Mouse (Mus musculus) left cerebral cortex, adult 9 months (tissue): ENCODE results near the gene Ptges2.
"Not testable (repeated sequence)": the region's sequence is repeated elsewhere in the genome, so short reads cannot be mapped to it uniquely, and the experiment has no call there.

Experiments used
- DNase-seq, 2 experiments: peaks; one replicate each; pipeline ENCODE4 v3.0.0; 2022; ENCODE audit warnings: low spot score in 2 of 2

The Ptges2 gene

DNA sequence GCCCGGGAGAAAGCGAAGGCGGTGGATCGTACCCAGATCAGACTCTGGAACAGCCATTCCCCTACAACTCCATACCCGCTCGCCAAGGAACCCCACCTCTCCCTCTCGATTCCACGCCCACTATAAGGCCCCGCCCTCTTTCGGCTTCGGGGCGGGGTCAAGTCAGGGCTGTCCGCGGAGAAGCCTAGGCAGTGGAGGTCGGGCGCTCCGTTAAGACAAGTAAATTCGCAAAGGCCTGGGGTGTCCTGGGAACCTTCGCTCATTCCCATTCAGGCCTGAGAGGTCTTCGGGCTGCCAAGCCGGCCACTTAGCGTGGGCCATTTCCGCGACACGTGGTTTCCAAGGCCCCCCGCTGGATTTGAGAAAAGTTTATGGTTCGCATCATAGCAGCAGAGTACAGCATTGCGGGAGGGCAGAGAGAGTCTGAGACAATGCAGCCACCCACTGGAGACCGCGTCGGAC lies at the start of gene Ptges2:
Gene Ptges2 (plus strand): TSS at position 413 of the 462 bp plus-strand sequence.
- DNase-seq = peak; percentile 84 to 90

GRCm38 (mm10) chr2:32347019-32347418 lies 48.7 kb upstream of the Ptges2 start:
- DNase-seq = no peak

GRCm38 (mm10) chr2:32348311-32348710 lies 47.4 kb upstream of the Ptges2 start:
- DNase-seq = peak in 1 of 2 experiments; percentile 75

DNA sequence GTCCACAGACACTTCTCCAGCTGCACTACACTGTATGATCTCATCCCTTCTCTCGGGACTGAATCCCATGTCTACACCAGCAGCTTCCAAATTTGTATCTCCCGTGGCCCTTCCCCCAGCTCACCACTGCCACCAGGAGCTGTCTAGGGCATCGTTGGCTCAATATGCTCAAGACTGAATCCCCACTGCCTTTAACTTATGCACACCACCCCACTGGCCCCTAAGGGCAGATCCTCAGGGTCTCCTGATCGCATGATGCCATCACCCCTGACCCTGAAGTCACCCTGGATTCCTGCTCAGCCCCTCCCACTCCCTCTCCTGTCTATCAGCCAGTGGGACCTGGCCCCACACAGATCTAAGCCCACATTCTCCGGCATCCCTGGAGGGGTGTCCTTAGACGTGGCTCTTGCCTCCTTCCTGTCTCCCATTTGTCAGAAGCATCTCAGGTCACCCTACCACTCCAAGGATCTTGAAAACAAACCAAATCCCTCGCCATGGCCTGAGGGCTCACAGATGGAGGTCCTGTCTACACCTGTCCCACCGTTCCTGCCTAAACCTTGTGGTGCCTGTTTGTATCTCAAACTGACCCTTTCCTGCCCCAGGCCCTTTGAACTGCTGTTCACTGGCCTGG lies 46.0 kb upstream of the Ptges2 start:
- DNase-seq = peak in 1 of 2 experiments; percentile 68

- DNase-seq = no peak
Observed at GRCm38 (mm10) chr2:32350471-32351051, 45.1 kb upstream of the Ptges2 start.

DNA sequence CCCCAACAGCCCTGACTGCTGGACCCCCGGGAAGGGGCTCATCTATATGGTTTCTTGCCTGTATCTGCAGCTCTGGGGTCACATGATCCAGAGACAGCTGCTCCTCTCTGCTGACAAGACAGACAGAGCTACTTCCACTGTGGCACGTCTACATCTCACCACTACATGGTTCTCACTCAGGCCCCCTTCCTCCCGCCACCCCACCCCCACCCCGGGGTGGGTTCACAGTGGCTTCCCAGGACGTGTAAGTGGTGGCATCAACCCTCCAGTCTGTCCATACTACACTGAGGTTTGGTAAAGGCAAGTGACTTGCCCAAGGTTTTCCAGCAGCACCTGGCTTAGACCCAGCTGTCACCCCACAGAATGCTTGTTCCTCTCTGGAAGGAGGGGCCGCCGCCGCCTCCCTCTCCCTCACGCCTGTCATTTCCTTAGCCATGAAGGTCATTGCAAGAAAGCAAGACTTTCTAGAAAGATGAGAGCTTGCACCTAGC lies 44.2 kb upstream of the Ptges2 start:
- peak in 1 of 2 experiments; percentile 63 for DNase-seq

- peak in 1 of 2 experiments; percentile 52 for DNase-seq
Observed at GRCm38 (mm10) chr2:32352151-32353006, 43.3 kb upstream of the Ptges2 start, which contains the start of gene Ciz1. Ciz1 (plus strand) TSS chr2:32352327.

- DNase-seq = peak; percentile 80 to 96
Observed at GRCm38 (mm10) chr2:32353007-32353542, 42.6 kb upstream of the Ptges2 start, which contains the start of gene Dnm1. Dnm1 (minus strand) TSS chr2:32353338.

GRCm38 (mm10) chr2:32353836-32354235 lies 41.9 kb upstream of the Ptges2 start:
- DNase-seq = no peak

DNA sequence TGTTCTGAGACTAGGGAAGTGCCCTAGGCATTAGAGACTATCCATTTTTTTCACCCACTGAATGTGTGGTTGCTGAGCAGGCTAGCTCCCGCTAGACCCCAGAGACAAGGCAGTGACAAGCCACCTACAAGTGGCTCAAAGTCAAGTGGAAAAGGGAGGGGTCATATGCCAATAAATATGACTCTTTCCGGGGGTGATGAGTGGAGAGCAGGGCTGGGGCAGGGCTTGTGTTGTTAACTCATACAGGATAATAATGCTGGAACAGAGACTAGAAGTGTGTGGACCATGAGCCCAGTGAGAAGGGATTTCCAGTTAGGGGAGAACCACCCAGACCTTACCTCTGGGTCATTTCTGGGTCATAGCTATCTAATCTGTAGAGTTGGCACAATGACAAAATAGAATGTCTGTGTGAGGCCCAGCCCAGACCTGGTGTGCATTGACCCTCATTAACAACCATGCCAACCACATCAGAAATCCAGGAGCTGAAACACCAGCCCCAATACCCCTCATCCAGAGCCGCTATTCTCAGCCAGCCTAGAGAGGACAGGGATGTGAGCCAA lies 41.3 kb upstream of the Ptges2 start:
- no peak for DNase-seq

DNA sequence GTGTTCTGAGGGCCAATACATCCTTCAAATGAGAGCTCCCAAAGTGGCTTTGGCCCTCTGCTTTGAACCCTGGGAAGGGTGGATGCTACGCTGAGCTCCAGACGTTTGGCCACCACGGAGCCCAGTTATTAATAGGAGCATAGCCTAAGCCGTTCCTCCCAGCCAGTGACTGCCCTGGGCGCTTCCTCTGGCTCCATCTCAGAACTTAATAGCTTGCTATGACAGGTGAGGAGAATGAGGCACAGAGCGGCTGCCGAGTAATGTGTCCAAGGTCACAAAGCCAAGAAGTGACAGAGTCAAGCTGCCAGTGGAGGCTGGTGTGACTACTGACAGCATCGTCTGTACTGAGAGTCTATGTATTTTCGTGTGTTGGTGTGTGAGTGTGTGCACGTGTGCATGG lies 39.5 kb upstream of the Ptges2 start:
- DNase-seq = no peak

DNA sequence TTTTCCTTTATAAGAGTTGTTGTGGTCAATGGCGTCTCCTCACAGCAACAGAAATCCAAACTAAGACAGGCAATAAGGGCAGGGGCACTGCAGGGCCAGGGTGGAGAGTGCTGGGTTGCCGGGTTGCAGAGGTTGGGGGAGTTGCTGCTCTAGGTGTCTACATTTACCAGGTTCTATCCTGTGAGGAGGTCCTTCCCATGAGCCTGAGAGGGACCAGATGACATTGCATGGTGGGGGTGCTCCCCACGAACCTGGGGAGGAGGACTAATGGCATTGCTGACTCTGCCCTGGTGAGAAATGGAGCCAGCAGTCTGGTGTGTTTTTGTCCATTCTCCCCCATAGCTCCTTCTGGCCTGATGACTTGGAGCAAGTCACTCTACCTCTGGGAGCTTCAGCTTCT lies 38.0 kb upstream of the Ptges2 start:
- DNase-seq = no peak

DNA sequence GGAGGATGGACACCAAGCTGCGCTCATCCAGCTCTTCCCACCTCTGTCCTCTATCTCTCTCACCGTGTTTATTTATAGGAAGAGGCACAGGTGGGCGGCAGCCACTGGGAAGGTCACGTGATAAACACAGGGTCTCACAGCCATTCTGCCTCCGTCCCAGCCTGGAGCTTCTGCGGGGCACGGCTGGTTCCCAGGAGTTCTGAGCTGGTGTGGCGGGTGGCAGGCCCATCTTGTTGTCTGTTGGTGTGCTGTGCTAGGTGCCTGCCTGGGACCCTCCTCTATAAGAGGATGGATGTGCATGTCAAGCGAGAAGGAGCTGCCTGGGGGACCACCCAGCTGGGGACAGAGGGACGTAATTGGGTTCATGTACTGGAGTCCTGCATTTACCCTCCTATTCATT lies 37.3 kb upstream of the Ptges2 start:
- no peak for DNase-seq

DNA sequence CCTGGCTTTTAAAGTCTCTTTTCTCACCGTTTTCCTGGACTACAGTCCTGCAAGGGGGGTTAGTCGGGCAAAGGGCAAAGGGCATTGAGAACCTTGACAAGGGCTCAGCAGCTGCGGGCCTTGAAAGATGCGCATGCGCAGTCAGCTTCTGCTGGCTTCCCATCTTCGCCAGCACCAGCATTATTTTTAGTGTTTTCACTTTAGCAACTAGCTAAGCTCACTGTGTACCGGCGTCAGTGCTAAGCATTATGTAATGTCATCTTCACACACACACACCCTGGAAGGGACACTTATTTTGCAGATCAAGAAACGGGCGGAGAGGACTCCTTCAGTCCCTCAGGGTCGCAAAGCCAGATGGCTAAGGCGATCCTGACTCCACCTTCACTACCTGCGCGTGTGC lies 35.0 kb upstream of the Ptges2 start:
- DNase-seq = peak; percentile 84 to 88

DNA sequence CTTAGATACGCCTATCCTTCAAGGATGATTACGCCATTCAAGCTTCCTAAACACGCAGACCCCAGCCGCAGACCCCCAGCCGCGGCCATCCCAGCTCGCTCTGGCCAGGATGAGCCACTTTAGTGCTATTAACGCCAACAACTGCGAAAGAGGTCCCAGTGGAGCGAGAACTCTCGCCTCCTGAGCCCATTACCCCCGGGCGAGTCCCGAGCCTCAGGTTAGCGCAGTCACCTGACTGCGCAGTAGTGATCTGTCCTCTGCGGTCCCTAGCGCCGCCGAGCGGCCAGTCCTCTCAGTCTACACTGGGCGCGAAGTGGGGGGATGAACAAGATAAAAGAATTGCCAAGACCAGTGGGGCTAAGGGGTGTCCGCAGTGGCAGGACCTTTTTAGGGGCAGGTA lies 34.3 kb upstream of the Ptges2 start:
- peak in 1 of 2 experiments; percentile 80 for DNase-seq

DNA sequence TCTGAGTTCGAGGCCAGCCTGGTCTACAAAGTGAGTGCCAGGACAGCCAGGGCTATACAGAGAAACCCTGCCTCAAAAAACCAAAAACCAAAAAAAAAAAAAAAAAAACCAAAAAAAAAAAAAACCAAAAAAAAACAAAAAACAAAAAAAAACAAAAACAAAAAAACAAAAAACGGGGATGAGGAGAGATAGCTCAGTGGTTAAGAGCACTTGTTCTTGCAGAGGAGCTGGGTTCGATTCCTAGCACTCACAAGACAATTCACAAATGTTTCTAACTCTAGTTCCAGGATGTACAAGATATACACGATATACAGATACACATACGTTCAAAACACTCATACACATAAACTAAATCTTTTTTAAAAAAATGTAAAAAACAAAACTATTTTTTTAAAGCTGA lies 33.4 kb upstream of the Ptges2 start:
- not testable (repeated sequence) for DNase-seq

- peak in 1 of 2 experiments; percentile 91 for DNase-seq
Observed at GRCm38 (mm10) chr2:32362817-32363340, 32.8 kb upstream of the Ptges2 start.

GRCm38 (mm10) chr2:32363376-32364106 lies 32.2 kb upstream of the Ptges2 start:
- no peak for DNase-seq

- DNase-seq = no peak
Observed at GRCm38 (mm10) chr2:32364121-32364520, 31.6 kb upstream of the Ptges2 start.

GRCm38 (mm10) chr2:32367315-32367714 lies 28.4 kb upstream of the Ptges2 start:
- no peak for DNase-seq

GRCm38 (mm10) chr2:32374191-32374590 lies 21.5 kb upstream of the Ptges2 start:
- DNase-seq = no peak
